Mouse (Mus musculus) liver, embryonic 14.5 days (tissue): ENCODE results near the gene Pgr. TPM values are rescaled to one million over a fixed set of nuclear protein-coding genes. Genes with fewer than 3 reads are reported as not detected.

ENCODE experiments used
- ATAC-seq: fragments of 200-750 bp; cut with Nextera tagmentation; 2 replicates; pipeline ENCODE4 v1.8.0; 2017; ENCODE audit warnings: moderate number of reproducible peaks, mild to moderate bottlenecking, moderate library complexity; ENCODE audit not compliant: insufficient read depth
- DNase-seq, 3 experiments: peaks; one replicate each; pipeline ENCODE4 v3.0.0-alpha.2; 2012 to 2013; ENCODE audit warnings: low read depth in 3 of 3, low spot score in 3 of 3
- H3K27ac ChIP-seq: fragments of 300-500 bp; sonication (generic); 2 replicates; pipeline ENCODE4 v1.5.1; 2014; ENCODE audit warnings: moderate library complexity, mild to moderate bottlenecking, control low read depth, inconsistent platforms
- H3K27me3 ChIP-seq: fragments of 300-500 bp; sonication (generic); 2 replicates; pipeline ENCODE4 v1.6.1; 2014; ENCODE audit warnings: mild to moderate bottlenecking, low read length, moderate library complexity; ENCODE audit not compliant: control insufficient read depth, insufficient read depth
- H3K36me3 ChIP-seq: fragments of 300-500 bp; sonication (generic); replicated peaks from 2 replicates; pipeline ENCODE4 v1.6.1; 2014; ENCODE audit warnings: low read depth; ENCODE audit not compliant: control insufficient read depth, insufficient read depth
- H3K4me1 ChIP-seq, 2 experiments: fragments of 200-500 bp in 1 of 2; fragments of 300-500 bp in 1 of 2; sonication (generic) in 1 of 2; replicated peaks; 2 replicates each; pipeline ENCODE4 v1.6.1; 2012 to 2014; ENCODE audit warnings: antibody characterized with exemption in 1 of 2, inconsistent platforms in 1 of 2, low read length in 1 of 2; ENCODE audit not compliant: control insufficient read depth in 2 of 2, insufficient read depth in 2 of 2
- H3K4me2 ChIP-seq: fragments of 300-500 bp; sonication (generic); 2 replicates; pipeline ENCODE4 v1.6.1; 2014; ENCODE audit warnings: low read depth, mild to moderate bottlenecking, control low read depth, moderate library complexity
- H3K4me3 ChIP-seq, 2 experiments: fragments of 200-500 bp in 1 of 2; fragments of 300-500 bp in 1 of 2; sonication (generic) in 1 of 2; 2 replicates each; pipeline ENCODE4 v1.5.1; 2012 to 2014; ENCODE audit warnings: low read depth in 2 of 2, low read length in 2 of 2, mild to moderate bottlenecking in 2 of 2, control low read depth in 1 of 2, inconsistent platforms in 1 of 2, moderate library complexity in 1 of 2; ENCODE audit not compliant: insufficient read depth in 1 of 2
- H3K9ac ChIP-seq: fragments of 300-500 bp; sonication (generic); replicated peaks from 2 replicates; pipeline ENCODE4 v1.6.1; 2014; ENCODE audit warnings: mild to moderate bottlenecking, control low read depth, moderate library complexity
- H3K9me3 ChIP-seq: fragments of 300-500 bp; sonication (generic); 2 replicates; pipeline ENCODE4 v1.6.1; 2016; ENCODE audit warnings: low read length, mixed read lengths; ENCODE audit not compliant: control insufficient read depth
- CTCF ChIP-seq: IDR thresholded peaks from 2 replicates; pipeline ENCODE4 v1.5.1; 2016; ENCODE audit warnings: antibody characterized with exemption, low read depth, control low read depth
- EP300 ChIP-seq: IDR thresholded peaks from 2 replicates; pipeline ENCODE4 v1.6.1; 2016; ENCODE audit warnings: antibody characterized with exemption, low read depth
- WGBS: fragments of 180-500 bp; shearing (Covaris S2); extraction: QIAGEN DNeasy Blood & Tissue Kit; methylation state at CpG from one replicate; pipeline ENCODE4 v1.1.7; 2014; ENCODE audit not compliant: insufficient replicate concordance; 5-methylcytosine and 5-hydroxymethylcytosine counted together
- polyA plus RNA-seq, 2 experiments: library from polyadenylated mRNA; depleted of rRNA in 1 of 2; stranded (reverse) in 1 of 2; unstranded in 1 of 2; fragments of >200 nt; fragmentation: Nextera tagmentation in 1 of 2; extraction: Ambion mirVana in 1 of 2; gene quantifications; 2 replicates each; pipeline versions ENCODE4 v1.2.1 to v1.2.3; 2012 to 2014

Pgr gene
- polyA plus RNA-seq, 2 experiments, result not detected

DNA sequence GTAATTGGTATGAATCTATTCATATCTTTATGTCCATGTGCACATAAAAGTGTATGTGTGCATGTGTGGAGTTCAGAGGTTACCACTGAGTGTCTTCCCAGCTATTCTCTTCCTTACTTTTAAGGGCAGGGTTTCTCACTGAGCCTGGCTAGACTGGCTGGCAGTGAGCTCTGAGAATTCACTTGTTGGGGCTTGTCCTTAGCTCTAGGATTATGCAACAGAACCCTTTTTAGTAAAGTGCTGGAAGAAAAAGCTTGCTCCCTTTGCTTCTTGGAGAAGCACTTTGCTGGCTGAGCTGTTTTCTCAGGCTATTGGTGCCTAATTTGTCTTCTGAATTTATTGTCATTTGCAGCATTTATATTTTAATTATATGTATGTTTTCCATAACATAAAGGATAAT is 53.7 kb downstream of the Pgr start:
- H3K4me1 ChIP-seq, result no peaks in the 10 kb centered on the region

DNA sequence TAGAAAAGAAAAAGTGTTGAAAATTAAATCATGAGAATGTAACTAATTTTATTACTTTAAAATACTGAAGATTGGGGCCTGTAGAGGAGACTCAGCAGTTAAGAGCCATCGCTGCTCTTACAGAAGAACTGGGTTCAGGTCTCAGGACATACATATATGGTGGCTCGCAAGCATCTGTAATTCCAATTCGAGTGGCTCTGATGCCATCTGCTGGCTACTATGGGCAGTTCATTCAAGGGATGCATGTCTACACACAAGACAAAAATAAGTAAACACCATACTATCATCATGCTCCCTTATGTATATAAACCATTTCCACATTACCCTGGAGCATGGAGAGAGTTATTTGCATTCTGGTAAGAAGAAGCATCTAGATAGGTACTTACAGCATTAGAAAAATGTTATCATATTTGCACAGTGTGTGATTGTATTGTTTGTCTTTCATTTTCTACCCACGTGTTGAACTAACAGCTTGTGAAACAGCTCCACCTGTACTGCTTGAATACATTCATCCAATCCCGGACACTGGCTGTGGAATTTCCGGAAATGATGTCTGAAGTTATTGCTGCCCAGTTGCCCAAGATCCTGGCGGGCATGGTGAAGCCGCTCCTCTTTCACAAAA is 65.0 kb downstream of the Pgr start:
- no peak for DNase-seq
- WGBS, result 35% methylated on average over 8 of the region's 8 CpGs
- H3K9me3 ChIP-seq, result no peaks in the 10 kb centered on the region
- H3K9ac ChIP-seq, result no peak overlapping the region
- no peaks in the 10 kb centered on the region for H3K4me1 ChIP-seq
- H3K27me3 ChIP-seq, result no peaks in the 10 kb centered on the region
- no peak overlapping the region for H3K4me2 ChIP-seq
- H3K36me3 ChIP-seq, result no peaks in the 10 kb centered on the region
- ATAC-seq, result no peak
- H3K27ac ChIP-seq, result no peak overlapping the region
- H3K4me3 ChIP-seq, result no peak overlapping the region
- TF ChIP-seq CTCF (peak; percentile 48), EP300 (no peak)

More for the DNA sequence above, 53.7 kb downstream of the Pgr start:
- Histone ChIP-seq H3K9me3 (no peaks in the 10 kb centered on the region), H3K36me3 (no peaks in the 10 kb centered on the region), H3K4me3 (no peak overlapping the region), H3K27ac (no peak overlapping the region), H3K27me3 (no peaks in the 10 kb centered on the region), H3K9ac (no peak overlapping the region), H3K4me2 (no peak overlapping the region)
- TF ChIP-seq CTCF, result no peak
- no peak for TF ChIP-seq EP300
- ATAC-seq (no peak), DNase-seq (no peak)

DNA sequence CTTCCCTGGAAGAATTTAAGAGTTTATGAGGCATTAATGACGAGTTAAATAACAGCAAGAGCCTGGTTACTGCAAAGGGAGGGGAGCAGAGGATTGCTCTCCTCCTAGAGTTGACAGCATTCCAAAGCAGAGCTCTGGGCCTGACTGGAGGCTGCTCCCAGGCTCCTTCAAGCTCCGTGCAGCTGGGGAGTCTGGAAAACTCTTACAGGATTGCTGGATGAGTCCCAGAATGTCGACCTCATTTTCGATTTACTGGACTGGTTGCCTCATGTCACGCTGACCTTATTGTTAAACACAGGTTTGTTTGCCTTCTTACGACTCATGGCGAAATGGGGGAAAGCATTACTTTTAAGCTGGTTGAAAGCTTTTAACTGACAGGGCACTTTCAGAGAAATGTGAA is 70.6 kb downstream of the Pgr start:
- Histone ChIP-seq H3K27me3 (no peaks in the 10 kb centered on the region), H3K27ac (no peak overlapping the region), H3K9me3 (no peaks in the 10 kb centered on the region), H3K4me3 (no peak overlapping the region), H3K9ac (no peak overlapping the region), H3K36me3 (no peaks in the 10 kb centered on the region), H3K4me1 (no peaks in the 10 kb centered on the region), H3K4me2 (no peak overlapping the region)
- TF ChIP-seq EP300 (no peak), CTCF (no peak)
- ATAC-seq, result no peak
- WGBS, result 49% methylated on average over 7 of the region's 7 CpGs
- DNase-seq, result no peak

DNA sequence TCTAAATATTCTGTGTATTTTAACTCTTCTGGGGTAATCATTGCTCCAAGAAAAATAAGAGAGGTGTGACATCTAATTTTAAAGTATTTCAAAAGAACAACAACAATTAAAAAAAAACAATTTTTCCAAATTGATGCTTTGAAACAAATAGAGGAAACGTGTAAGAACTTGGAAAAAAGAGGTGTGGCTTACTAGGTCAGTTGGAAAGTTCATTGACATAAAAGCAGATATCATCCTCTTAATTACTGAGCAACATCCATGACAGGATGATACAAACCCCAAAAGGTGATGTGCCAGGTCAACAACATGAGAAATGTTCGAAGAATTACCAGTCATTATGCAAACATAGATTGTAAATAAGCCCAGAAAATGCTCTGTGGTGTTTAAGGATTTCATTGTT is 71.9 kb downstream of the Pgr start, which contains the start of gene Gm16485:
Gm16485 (plus strand) TSS at position 301 of the 400 bp plus-strand sequence.
- ATAC-seq, result no peak
- Histone ChIP-seq H3K27me3 (no peaks in the 10 kb centered on the region), H3K4me3 (no peak within 1 kb of the TSS), H3K27ac (no peak within 1 kb of the TSS), H3K9me3 (no peaks in the 10 kb centered on the region), H3K4me2 (no peak within 1 kb of the TSS), H3K9ac (no peak within 1 kb of the TSS), H3K36me3 (no peaks in the 10 kb centered on the region), H3K4me1 (no peaks in the 10 kb centered on the region)
- no peak for TF ChIP-seq CTCF
- no peak for TF ChIP-seq EP300
- DNase-seq, result no peak
- 42% methylated on average over 2 of the region's 2 CpGs for WGBS

DNA sequence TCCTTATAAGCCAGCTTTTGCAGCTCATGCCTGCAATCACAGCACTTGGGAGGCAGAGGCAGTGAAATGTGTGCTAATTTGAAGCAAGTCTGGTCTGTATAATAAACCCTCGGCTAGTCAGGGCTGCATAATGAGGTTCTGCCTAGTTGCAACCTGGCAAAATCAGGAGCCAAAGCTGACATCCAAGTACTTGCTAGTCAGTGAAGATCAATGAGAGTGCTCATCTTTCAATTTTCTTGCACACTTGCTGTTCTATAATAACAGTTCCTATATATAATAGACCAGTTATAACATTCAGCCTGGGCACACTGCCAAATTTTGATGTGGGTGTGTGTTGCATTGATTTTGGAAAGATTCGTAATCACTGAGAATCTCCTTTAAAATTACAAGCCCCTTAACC is 78.1 kb downstream of the Pgr start:
- H3K4me2 ChIP-seq, result no peak overlapping the region
- no peak overlapping the region for H3K9ac ChIP-seq
- no peak for DNase-seq
- H3K27me3 ChIP-seq, result no peaks in the 10 kb centered on the region
- H3K36me3 ChIP-seq, result no peaks in the 10 kb centered on the region
- ATAC-seq, result no peak
- H3K4me3 ChIP-seq, result no peak overlapping the region
- TF ChIP-seq EP300 (no peak), CTCF (no peak)
- WGBS, result 45% methylated on average over 2 of the region's 2 CpGs
- no peaks in the 10 kb centered on the region for H3K4me1 ChIP-seq
- H3K27ac ChIP-seq, result no peak overlapping the region
- H3K9me3 ChIP-seq, result no peaks in the 10 kb centered on the region
